Mouse (Mus musculus) kidney, adult 18-20 months (tissue): Measurements from ENCODE around the gene Stk25.
"Not testable (repeated sequence)": the region's sequence is repeated elsewhere in the genome, so short reads cannot be mapped to it uniquely, and the experiment has no call there.

Experiments
- DNase-seq: peaks from one replicate; pipeline ENCODE4 v3.0.0; 2021

Gene Stk25

DNA sequence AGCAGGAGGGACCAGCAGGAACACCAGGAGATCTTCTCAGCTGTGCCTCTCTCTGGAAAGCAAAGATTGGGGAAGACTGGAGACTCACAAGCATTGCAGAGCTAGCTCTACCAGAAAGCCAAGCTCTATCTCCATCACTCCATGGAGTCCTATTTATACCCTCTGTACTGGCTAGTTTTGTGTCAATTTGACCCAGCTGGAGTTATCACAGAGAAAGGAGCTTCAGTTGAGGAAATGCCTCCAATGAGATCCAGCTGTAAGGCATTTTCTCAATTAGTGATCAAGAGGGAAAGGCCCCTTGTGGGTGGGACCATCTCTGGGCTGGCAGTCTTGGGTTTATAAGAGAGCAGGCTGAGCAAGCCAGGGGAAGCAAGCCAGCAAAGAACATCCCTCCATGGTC lies at the start of gene Stk25:
TSS of gene Stk25 (minus strand) at position 101 of the 400 bp plus-strand sequence.
- DNase-seq: not testable (repeated sequence)

DNA sequence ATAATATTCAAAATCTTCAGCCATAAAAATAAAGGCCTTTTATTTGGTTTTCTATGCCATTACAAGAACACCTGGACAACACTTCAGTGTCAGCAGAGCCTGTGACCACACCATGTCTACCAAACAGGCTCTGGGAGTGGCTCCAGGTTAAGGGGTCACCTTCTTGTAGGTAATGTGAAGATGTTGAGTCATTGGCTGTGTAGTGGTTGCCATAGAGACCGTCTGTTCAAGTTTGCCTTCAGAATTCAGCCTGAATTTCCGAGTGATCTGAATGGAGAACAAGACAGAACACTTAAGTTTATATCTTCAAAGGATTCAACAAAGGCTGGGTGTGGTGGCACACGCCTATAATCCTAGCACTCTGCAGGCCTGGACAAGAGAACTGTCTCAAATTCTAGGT lies 46.9 kb upstream of the Stk25 start:
- no peak for DNase-seq

DNA sequence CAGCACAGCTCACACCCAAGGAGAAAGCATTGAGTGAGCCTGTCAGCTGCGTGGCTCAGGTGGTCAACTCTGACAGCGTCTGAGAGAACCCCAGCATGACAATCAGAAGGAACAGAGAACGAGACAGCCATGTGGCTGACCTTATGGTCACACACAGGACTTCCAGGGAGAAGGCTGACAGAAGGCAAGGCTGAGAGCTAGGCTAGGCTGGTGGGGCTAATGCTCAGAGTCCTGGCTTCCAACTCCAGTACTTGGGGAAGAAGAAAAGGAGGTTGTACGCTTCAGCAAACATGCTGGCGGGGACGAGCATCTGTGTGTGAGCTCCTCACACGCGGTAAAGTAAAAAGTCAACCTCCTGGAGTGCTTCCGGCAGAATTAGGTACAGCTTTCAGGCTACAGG lies 45.9 kb upstream of the Stk25 start:
- DNase-seq: no peak

DNA sequence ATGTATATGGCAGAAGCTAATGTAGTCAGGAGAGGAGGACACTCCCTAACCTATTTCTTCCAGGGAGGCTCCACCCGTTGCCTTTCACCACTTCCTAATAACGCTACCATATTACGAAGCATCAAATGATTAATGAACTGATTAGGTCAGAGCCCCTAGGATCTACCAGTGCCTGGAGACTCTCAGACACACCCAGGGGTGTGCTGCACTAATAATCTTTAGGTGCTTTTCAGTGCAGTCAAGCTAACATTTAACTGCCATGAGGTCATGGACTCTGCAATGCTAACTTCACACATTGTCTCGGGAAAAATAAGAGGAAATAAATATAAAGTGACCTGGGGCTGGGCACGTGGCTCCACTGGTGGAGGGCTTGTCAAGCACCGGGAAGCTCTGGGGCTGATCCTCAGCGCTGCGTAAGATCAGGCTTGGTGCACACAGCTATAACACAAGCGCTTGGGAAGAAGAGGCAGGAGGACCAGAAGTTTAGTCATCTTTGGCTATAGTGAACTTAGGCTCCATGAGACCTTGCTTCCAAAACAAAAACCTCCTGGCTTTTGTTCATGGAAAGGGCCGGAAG lies 45.1 kb upstream of the Stk25 start:
- no peak for DNase-seq

DNA sequence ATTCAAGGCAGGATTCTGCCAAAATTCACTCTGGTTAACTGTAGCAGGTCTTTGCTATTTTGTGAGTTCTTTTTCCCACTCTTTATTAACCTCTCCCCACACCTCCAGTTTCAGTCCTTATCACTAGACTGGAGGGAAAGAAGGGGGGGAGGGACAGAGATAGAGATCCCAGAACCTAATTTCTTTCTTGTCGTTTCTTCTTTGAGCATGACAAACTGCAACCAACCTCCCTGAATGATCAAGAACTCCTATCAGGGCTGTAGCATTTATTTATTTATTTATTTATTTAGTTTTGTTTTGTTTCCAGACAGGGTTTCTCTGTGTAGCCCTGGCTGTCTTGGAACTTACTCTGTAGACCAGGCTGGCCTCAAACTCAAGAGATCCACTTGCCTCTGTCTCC lies 43.6 kb upstream of the Stk25 start:
- DNase-seq: no peak

DNA sequence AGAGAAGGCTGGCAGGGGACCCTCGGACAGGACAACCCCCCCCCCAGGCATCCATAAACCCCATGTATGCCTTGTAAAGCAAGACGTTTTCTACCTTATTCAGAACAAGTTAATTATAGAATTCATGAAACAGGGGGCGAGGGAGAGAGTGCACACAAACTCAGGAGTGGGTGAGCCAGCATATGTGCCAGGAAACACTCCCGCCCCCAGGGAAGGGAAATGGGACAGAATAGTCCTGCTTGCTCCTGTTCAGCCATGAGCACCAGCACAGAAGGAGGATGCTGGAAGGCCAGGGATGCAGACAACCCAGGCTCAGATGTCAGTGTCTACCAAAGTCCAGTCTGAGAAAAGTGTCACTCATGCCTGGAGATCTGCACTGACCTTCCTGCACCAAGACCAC lies 40.7 kb upstream of the Stk25 start:
- DNase-seq: no peak

DNA sequence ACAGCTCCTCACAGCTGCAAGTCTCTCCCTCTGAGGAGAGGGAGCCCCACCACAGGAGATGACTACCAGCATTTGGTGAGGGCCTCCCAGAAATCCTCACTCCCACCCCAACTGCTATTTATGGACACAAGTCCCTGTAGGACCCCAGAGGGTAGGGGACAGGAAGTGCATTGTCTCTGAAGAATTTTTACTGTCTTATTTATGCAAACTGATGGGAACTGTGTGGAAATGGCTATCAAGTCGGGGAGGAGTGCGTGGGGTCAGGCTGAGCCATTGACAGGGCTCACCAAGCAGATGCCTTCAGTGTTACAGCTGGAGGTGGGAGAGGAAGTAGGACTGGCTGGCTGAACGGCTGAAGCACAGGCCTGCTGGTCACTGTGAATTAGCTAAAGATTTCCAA lies 38.9 kb upstream of the Stk25 start:
- no peak for DNase-seq

DNA sequence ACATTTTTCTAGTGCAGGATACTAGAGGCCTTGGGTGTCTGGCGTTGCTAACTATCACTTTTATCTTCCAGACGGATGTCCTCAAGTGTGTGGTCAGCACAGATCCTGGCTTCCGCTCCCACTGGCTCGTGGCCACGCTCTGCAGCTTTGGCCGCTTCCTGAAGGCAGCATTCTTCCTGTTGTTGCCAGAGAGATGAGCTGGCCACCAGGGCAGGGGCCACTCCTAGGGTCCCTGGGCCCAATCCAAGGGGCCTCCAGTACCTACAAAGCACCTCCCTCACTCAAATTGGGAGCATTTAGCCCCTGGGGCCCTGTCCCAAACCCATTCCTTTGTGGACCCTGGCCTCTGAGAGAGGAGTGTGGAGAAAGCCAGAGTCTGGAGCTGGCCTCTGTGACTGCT lies 36.5 kb upstream of the Stk25 start:
- peak; percentile 71 for DNase-seq

DNA sequence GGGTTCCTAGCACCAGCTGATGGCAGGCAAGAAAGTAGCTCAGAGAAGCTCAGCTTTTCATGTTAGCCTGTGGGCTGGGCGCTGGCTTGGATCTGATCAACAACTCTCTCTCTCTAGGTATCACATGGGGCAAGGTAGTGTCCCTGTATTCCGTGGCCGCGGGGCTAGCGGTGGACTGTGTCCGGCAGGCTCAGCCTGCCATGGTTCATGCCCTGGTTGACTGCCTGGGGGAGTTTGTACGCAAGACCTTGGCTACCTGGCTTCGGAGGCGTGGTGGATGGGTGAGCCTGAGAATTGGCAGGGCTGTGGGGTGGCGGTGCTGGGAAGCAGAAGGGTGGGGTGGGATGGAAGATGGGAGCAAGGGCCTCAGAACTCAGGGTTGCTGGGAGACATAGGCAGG lies 35.5 kb upstream of the Stk25 start:
- DNase-seq: peak; percentile 32

DNA sequence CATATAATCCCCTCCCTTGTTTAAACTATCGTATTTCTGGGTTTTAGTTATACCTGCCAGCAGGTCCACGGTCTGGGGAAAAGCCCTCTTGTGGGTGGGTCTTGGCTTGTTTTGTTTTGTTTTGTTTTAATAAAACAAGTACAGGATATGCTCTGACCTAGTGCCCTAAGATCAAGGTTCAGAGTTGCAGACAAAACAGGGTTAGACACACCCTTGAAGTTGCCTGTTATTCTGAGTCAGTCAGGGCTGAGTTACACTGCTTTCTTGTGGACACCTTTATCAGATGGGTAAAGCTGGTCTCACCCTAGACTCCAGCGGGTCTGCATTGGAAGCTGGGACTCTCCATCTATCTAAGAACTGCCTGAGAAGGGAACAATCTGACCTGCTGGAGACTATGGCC lies 35.0 kb upstream of the Stk25 start:
- DNase-seq: no peak

DNA sequence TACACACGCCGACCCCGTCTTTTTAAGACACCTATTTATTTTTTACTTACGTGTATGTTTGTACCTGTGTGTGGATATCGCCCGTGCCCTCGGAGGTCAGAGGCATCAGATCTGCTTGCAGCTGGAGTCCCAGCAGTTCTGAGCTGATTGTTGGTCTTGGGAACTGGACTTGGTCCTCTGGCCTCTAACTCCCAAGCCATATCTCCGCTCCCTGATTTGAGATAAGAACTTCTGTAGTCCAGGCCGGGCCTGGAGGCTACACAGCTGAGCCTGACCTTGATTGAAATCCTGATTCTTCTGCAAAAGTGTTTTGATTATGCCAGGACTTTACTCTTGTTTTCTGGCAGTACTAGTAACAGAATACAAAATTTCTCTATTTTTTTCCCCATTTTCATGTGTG lies 34.3 kb upstream of the Stk25 start:
- no peak for DNase-seq

DNA sequence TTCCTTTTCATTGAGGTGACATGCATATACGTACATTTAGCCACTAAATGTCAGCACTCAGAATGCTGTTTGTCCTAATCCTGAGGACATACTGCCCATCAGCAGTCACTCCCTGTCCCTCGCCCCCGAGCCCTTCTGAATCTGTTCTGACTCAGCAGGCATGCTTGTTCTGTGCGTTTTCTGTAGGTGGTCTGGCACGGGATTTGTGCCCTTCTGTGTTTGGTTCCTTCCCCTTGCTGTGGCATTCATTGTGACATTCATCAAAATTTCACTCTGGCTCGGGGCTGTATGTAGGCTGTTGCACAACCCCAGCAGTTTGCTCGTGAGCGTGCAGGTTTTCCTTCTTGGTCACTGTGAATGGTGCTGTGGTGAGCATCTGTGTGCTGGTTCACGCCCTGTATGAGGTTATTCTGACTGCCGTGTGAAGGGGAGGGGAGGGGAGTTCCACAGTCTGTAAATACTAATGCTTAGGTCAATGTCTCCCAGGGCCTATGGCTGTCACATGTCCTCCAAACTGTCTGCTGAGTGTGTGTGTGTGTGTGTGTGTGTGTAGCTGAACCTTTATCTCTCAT lies 33.4 kb upstream of the Stk25 start:
- no peak for DNase-seq

DNA sequence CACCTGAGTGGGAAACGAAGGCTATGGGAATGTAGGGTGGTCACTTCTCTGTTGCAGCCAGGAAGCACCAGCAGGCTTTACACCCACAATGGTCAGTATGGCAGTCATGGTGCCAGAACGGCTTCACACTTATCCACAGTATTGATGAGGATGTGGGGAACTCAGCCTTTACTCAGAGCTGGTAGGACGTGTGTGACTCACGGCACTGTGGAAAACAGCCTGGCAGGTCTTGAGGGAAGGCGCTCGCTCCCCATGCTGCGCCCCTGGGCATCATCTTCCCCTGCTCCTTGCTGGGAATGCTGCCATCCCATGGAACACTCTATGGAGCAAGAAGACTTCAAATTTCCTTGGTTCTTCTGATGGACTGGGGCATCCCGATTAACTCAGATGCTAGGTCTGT lies 32.6 kb upstream of the Stk25 start:
- DNase-seq: no peak

DNA sequence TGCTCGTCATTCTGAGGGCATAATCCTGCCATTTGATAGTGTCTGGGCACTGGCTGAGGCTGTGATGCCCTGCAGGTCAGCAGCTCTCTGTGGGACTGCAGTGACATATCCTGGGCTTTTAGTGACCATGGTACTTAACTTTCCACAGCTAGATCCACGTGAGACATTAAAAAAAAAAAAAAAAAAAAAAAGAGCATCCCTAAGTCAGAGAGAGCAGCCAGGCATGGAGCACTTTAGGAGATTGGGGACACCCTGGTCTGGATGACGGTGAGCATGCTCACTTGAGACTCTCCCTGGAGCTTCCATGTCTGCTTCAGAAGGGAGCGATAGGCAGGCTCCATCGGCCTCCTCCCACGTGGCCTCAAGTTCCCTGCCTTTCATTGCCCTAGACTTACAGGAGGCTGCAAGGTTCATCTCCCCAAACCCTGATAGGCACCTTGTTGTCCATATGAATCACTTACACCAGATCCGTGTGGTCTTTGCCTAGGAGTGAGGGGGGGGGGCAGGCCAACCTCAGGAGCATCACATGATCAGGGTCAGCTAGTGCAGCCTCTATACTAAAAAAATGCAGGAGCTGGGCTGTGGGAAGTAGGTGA lies 31.5 kb upstream of the Stk25 start:
- DNase-seq: no peak

DNA sequence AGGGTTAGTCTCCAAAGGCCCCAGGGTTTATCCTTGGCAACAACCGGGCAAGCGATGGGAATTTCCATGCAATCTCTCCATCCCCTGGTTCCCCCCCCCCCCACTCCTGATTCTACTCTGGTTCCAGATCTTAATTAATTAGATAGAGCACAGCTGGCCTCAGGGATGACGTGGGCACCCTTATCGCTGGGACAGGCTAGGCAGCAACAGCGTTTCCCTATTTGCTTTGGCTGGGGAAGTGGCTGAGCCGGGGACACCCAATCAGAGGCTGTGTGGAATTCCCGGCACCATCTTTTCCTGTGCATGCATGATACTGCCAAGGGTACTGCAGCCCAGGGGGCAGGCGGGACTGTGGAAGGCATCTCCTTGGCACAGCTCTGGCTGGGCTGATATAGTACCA lies 29.7 kb upstream of the Stk25 start:
- no peak for DNase-seq

DNA sequence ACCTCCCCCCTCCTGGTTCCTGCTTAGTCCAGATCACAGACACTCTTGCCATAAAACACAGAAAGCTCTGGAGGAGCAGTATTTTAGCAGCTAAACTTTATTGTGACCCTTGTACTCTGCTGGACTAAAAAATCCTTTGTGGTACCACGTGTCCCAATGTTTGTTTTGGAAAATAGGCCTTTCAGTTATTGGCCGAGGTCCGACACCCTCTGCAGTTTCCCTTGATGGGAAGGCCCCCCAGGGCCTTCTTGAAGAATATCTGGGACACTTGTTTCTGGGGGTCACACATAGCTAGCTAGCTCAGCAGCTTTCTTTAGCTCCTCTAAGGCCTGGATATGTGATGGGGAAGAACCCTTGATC lies 28.5 kb upstream of the Stk25 start:
- no peak for DNase-seq

DNA sequence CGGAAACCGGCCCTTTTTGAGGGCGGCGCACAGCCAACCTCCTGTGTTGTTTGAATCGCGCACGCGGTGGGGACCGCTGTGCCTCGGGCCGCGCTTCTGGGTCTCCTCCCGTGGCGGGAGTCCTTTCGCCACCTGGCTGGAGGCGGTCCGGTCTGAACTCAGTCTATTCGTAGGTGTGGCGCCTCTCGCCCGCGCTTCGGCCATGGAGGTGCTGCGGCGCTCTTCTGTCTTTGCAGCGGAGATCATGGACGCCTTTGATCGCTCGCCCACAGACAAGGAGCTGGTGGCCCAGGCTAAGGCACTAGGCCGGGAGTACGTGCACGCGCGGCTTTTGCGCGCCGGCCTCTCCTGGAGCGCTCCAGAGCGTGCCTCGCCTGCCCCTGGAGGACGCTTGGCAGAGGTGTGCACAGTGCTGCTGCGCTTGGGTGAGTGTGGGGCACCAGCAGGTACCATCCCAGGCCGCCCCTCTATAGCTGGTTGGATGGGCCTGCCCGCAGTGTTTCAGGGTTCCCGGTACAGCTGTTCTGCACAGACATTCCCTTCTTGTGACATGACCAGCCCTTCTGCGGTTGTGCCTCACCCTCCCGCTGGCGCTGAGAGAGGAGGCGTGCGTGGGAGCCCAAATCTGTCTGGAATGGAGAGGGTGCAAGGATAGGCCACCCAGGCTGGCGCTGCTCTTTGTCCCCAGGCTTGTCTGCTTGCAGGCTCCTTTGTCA lies 27.9 kb upstream of the Stk25 start:
- peak; percentile 71 for DNase-seq

DNA sequence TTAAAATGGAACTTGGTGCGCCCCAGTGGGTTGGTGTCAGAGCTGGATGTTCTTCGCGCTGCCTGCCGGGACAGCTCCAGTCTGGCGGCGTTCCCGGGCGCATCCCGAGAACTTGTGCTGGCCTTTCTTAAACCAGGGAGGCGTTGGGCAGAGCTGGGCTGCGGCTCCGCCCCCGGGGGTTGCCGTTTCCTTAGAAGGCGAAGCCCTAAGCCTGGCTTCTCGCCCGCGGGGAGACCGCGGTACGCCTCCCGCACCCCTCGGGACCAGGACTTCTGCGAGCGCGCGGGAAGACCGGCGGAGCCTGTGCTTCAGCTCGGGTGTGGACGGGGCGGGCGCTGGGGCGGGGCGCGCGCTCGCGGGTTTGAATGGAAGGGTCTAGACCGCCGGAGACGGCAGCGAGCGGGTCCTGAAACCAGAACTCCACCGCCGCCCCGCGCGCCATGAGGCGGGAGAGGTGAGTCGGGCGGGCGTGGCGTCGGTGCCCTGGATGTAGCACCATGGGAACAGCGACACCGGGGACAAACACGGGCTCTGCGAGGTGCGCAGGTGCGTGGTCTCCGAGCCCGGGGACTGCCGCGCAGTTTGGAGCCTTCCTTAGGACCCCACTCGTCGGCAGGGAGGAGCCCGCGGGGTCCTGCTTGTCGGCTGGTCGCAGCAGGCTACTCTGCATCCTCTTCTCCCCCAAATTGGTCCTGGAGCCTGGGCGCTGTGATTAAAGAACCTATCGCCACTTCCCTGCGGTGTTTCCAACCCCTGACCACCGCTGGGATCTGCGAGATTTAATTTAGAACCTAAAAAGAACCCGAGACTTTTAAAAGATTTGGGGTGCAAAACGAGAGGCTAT lies 27.2 kb upstream of the Stk25 start, which contains the start of gene Bok:
TSS of gene Bok (plus strand) at position 260 of the 844 bp plus-strand sequence.
- peak; percentile 85 for DNase-seq

DNA sequence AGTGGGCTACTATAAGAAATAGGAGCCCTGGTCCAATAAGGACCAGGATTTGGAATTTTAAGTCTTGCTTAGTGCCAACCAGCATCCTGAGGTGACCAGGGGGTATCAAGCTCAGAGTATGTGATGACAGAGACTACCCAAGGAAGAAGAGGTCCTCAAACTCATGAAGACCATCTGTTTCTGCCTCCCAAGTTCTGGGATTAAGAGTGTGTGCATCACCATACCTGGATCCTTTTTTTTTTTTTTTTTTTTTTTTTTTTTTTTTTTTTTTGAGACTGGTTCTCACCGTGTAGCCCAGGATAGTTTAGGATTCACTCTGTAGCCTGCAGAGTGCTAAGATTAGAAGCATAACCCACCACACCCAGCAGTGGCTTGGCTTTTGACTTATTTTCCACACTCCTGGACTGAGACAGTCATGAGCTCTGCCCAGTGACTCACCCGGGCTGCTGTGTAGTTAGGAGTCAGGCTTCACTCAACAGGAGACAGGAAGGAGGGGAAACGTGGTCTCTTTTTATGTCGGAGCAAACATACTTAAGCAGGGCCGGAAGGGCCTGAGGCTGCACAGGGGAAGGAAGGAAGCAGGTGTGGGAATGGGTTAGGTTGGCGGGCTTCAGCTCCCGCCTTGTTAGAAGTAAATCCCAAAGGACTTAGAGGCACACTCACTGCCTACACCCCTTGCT lies 21.6 kb upstream of the Stk25 start:
- DNase-seq: no peak

DNA sequence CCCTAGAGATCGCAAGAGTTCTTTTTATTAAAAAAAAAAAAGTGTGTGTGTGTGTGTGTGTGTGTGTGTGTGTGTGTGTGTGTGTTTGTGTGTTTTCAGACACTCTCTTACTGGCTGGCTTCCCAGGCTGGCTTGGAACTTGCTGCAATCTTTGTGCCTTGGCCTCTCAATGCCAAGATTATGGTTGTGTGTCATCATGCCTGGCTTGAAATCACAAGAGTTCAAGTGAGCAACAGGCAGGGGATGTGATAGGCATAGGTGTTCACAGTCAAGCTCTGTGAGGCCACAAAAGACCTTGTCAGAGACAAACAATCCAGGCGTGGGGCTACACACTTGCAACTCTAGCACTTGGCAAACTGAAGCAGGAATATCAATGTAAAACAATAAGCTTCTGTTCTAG lies 19.9 kb upstream of the Stk25 start:
- DNase-seq: no peak

DNA sequence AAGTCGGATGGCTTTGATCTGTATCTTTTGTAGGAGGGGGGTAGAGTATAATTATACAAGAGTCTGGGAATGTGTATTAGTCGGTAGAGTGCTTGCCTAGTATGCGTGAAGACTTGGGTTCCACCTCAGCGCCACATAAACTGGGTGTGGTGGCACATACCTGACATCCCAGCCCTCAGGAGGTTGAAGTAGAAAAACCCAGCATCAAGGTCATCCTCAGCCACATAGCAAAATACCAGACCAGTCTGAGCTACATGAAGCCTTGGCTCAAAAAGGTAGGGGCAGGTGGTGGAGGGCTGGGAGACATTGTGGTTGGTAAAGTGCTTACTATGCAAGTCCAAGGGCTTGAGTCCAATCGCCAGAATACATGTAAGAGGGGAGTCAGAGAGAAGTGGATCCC lies 14.2 kb upstream of the Stk25 start:
- DNase-seq: no peak

DNA sequence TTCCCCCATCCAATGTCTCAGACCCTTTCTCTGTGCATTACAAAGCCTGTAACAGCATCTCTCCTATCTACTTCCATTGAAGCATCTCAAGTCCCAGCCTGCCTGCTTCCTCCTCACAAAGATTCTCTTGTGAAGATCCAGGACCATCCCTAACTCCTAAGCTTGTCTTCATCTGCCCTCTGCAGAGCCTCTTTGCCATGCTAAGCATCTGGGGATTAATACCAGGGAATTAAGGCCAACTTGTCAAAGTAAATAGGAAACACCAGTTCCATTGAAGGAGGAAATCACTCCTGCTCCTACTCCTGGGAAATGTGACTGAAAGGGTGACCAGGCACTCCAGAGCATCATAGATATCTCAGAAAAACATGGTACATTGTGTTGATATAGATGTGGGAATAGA lies 11.5 kb upstream of the Stk25 start:
- DNase-seq: no peak
